Mouse (Mus musculus) monocyte, adult 59 days (primary cell): ENCODE measurements around the gene Gm6676. TPM values are rescaled to one million over a fixed set of nuclear protein-coding genes. Genes with fewer than 3 reads are reported as not detected.

Experiments
- total RNA-seq, 2 experiments: library from RNA; stranded (reverse); gene quantifications; one replicate each; pipeline ENCODE4 v1.2.4; 2023

Gm6676 gene
- not detected for total RNA-seq

DNA sequence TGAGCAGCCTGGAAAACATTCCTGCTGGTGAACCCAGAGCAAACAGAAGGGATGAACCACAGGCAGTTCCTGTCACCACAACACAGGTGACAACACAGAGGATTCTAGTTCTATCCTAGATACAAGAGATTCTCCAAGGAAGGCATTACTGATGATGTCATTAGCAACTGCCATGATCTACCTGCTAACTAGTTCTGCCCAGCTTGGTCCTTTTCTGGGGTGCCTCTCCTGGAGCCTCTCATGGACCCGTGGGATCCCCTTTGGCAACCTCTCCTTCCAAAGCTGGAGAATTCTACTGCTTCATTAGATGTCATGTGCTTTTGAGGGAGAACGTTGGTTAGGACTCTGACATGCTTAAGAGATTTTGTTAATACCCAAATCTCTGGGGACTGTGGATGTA lies at the start of gene Gm6676:
Gene Gm6676 (minus strand): TSS at position 101 of the 400 bp plus-strand sequence.

DNA sequence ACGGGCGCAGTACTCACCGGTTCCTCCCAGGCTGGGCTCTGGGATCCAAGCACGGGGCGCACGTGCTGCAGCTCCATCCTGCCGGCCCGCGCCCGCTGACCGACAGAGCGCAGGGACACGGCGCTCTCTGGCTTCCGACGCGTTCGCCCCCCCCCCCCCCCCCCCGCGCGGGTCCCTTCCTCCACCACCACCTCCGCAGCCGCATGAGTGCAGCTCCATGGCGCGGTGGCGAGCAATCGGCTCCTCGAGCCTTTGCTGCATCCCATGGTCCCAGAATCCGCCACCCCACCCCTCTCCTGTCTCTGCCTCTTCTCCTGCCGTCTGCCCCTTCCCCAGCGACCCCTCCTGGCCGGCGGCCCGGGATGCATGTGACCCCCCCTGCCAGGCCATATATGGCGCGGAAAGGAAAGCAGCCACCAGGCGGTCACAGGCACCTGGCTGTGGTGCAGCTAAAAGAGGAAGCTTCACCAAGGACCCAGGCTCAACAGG lies 49.3 kb upstream of the Gm6676 start, which contains the start of gene Gm3512:
Gene Gm3512 (minus strand): TSS at position 51 of the 489 bp plus-strand sequence.

DNA sequence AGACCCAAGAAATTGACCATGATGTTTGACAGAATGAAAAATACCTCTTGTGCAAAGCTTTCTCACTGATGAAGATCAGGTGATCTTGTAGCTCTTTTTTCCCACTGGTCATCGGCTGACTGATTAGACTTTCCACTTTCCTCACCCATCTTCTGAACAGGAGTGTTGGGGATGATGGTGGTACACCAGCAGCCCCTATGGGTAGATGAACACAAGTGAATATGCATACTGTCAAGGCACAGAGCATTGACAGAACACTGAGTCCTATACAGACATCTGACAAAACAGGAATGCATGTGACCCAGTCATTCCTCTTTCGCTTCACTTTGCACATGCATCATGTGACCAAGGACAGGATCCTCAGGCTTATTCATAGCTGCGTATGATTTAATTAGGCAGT lies 24.7 kb downstream of the Gm6676 start, which contains the start of gene Gm3696:
Gene Gm3696 (minus strand): TSS at position 101 of the 400 bp plus-strand sequence.

Other genes with a start within 250 kb of the Gm6676 start
- gene Gm3667, start 235.4 kb downstream of the Gm6676 start, total RNA-seq = not detected
- not detected for gene Gm6356, start 151.6 kb downstream of the Gm6676 start, total RNA-seq
- gene Gm10406, start 98.0 kb downstream of the Gm6676 start, total RNA-seq = not detected
- gene Gm3685, start 80.4 kb downstream of the Gm6676 start, total RNA-seq = not detected
- not detected for gene Gm3696, start 24.8 kb downstream of the Gm6676 start, total RNA-seq
- gene Gm3512, start 49.1 kb upstream of the Gm6676 start, total RNA-seq = not detected
- gene Gm16434, start 69.1 kb upstream of the Gm6676 start, total RNA-seq = not detected
- gene Gm3727, start 139.3 kb upstream of the Gm6676 start, total RNA-seq = not detected
- not detected for gene Gm3739, start 189.6 kb upstream of the Gm6676 start, total RNA-seq
- not detected for gene Gm5797, start 207.0 kb upstream of the Gm6676 start, total RNA-seq
- not detected for gene Gm8374, start 239.7 kb upstream of the Gm6676 start, total RNA-seq